Mouse (Mus musculus) forebrain, postnatal 0 days (tissue): ENCODE measurements around the gene Rtn4ip1. TPM values are rescaled to one million over a fixed set of nuclear protein-coding genes. Genes with fewer than 3 reads are reported as not detected.

Experiments
- ATAC-seq: fragments of 200-750 bp; cut with Nextera tagmentation; 2 replicates; pipeline ENCODE4 v1.8.0; 2017; ENCODE audit warnings: mild to moderate bottlenecking, moderate library complexity
- DNase-seq: peaks from one replicate; pipeline ENCODE4 v3.0.0-alpha.2; 2015
- H3K27ac ChIP-seq: fragments of 300-500 bp; sonication (generic); 2 replicates; pipeline ENCODE4 v1.5.1; 2014; ENCODE audit warnings: low read depth, mild to moderate bottlenecking, antibody characterized with exemption, low read length, moderate library complexity, mixed read lengths
- H3K27me3 ChIP-seq: fragments of 300-500 bp; sonication (generic); 2 replicates; pipeline ENCODE4 v1.6.1; 2014; ENCODE audit warnings: mild to moderate bottlenecking, low read length, mixed read lengths; ENCODE audit not compliant: insufficient read depth
- H3K36me3 ChIP-seq: fragments of 300-500 bp; sonication (generic); 2 replicates; pipeline ENCODE4 v1.6.1; 2014; ENCODE audit warnings: mild to moderate bottlenecking, moderate library complexity; ENCODE audit not compliant: insufficient read depth
- H3K4me1 ChIP-seq: fragments of 300-500 bp; sonication (generic); 2 replicates; pipeline ENCODE4 v1.6.1; 2014; ENCODE audit warnings: antibody characterized with exemption; ENCODE audit not compliant: insufficient read depth
- H3K4me2 ChIP-seq: fragments of 300-500 bp; sonication (generic); 2 replicates; pipeline ENCODE4 v1.6.1; 2014; ENCODE audit warnings: low read depth, mild to moderate bottlenecking, moderate library complexity
- H3K4me3 ChIP-seq: fragments of 300-500 bp; sonication (generic); 2 replicates; pipeline ENCODE4 v1.5.1; 2014; ENCODE audit warnings: low read depth, low read length, mixed read lengths
- H3K9ac ChIP-seq: fragments of 300-500 bp; sonication (generic); 2 replicates; pipeline ENCODE4 v1.6.1; 2014; ENCODE audit warnings: mild to moderate bottlenecking
- H3K9me3 ChIP-seq: fragments of 300-500 bp; sonication (generic); 2 replicates; pipeline ENCODE4 v1.6.1; 2016; ENCODE audit warnings: low read length
- CTCF ChIP-seq: sonication (generic); IDR thresholded peaks from 2 replicates; pipeline ENCODE4 v1.5.1; 2016; ENCODE audit warnings: antibody characterized with exemption, control low read depth, low read depth
- WGBS: fragments of 180-500 bp; shearing (Covaris S2); extraction: QIAGEN DNeasy Blood & Tissue Kit; methylation state at CpG from one replicate; pipeline ENCODE4 v1.1.7; 2014; 5-methylcytosine and 5-hydroxymethylcytosine counted together
- polyA plus RNA-seq: library from polyadenylated mRNA; unstranded; fragments of >200 nt; fragmentation: Nextera tagmentation; extraction: Ambion mirVana; gene quantifications from 2 replicates; pipeline ENCODE4 v1.2.1, GENCODE M21; 2015
- total RNA-seq: library from RNA; depleted of rRNA; stranded (reverse); fragments of >200 nt; gene quantifications from 2 replicates; pipeline ENCODE4 v1.2.3, GENCODE M21; 2014

The Rtn4ip1 gene
- total and polyA plus RNA-seq, 2 experiments from 2014 or later, result 5.8 to 10.6 TPM

DNA sequence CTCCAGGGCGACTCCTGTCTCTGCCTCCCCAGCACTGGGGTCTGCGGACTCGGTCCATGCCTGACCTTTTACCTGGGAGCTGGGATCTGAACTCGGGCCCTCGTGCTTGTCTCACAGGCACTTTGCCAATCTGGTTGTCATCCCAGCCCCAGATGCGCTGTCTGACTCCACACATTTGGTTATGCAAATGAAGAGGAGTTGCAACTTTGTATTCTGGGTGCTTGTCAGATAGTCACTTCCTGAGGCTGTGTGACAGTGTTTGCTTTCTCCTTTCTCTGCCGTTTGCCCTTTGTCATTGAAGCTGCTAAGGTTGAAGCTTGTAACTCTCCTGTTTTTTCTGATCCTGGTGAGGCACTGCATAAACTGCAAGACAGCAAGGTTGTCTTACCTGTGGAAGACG lies 26.1 kb downstream of the Rtn4ip1 start:
- no peak; the same call in 1 of the 2 replicates for ATAC-seq
- H3K36me3 ChIP-seq, result peaks cover 19% of the 10 kb centered on the region
- WGBS, result 69% methylated on average over 8 of the region's 8 CpGs
- H3K27ac ChIP-seq, result no peak overlapping the region
- no peaks in the 10 kb centered on the region for H3K9me3 ChIP-seq
- H3K4me3 ChIP-seq, result no peak overlapping the region
- DNase-seq, result no peak
- H3K4me2 ChIP-seq, result no peak overlapping the region
- TF ChIP-seq CTCF, result no peak
- H3K27me3 ChIP-seq, result no peaks in the 10 kb centered on the region
- H3K9ac ChIP-seq, result no peak overlapping the region
- H3K4me1 ChIP-seq, result no peaks in the 10 kb centered on the region

DNA sequence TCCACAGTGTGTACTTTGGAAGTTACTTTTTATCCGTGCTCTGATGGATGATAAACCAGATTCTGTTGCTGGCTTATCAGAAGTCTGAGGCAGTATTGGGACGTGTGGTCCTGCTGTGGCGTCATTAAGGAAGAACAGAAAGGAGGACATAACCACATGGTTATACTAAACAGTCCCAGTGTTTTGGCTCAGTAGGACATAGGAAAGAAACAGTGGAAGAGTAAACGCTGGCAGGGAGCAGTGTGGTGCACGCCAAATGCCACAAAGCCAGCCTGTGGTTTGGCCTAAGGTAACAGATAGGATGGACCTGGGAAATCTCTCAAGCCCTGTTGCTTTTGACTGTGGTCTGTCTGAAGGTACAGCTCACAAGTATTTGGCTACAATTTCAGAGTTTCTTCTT lies 27.0 kb downstream of the Rtn4ip1 start:
- ATAC-seq (no peak), DNase-seq (no peak)
- H3K4me3 ChIP-seq, result no peak overlapping the region
- no peak for TF ChIP-seq CTCF
- WGBS, result 70% methylated on average over 5 of the region's 5 CpGs
- H3K36me3 ChIP-seq, result peaks cover 16% of the 10 kb centered on the region; the same call in 1 of the 2 replicates
- H3K27ac ChIP-seq, result no peak overlapping the region
- H3K27me3 ChIP-seq, result no peaks in the 10 kb centered on the region
- H3K4me2 ChIP-seq, result no peak overlapping the region
- no peaks in the 10 kb centered on the region for H3K4me1 ChIP-seq
- no peak overlapping the region for H3K9ac ChIP-seq
- no peaks in the 10 kb centered on the region for H3K9me3 ChIP-seq

DNA sequence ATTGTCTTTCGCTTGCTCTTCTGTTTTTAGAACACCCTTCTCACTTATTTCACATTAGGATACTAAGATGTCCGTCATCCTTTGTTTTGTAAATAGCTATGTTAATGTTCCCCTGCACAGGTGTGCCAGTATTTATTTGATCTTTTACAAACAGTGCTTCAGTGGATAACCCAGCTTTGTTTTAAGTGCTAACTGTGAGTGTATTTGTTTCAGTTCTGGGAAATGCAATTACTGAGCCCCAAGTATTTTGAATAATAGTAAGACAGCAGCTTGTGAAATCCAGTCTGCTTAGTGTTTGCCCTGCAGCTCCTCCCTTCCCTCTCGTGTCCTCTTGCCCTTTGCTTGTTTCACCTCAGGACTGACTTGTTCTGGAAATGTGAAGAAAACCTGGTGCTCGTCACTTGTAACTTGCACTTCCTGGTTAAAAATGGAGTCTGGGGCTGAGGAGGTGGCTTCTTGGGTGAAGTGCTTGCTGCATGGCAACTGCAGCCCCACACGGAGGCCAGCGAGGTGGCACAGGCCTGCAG lies 37.6 kb downstream of the Rtn4ip1 start:
- ATAC-seq, result no peak
- TF ChIP-seq CTCF, result no peak
- WGBS, result 85% methylated on average over 6 of the region's 6 CpGs

DNA sequence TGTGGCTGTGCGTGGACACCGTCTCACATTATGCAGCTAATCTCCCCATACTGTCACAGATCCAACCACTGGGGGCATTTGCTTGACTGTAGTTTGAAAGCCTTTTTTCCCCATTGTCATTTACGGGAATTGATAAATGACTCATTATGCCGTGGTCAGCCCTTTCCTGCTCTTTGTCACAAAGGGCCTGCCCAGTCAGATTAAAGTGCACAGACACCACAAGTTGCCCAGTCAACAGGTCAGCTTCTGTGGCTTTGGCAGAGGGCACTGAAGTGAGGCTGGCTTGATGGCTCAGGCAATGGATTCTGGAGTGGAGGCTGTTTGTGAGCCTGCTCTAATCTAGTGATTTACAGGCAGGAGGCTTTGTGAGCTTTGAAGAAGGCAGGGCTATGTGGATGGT lies 42.1 kb downstream of the Rtn4ip1 start:
- no peak overlapping the region for H3K9ac ChIP-seq
- H3K4me2 ChIP-seq, result no peak overlapping the region
- no peaks in the 10 kb centered on the region for H3K4me1 ChIP-seq
- ATAC-seq (no peak), DNase-seq (no peak)
- H3K36me3 ChIP-seq, result peaks cover 3% of the 10 kb centered on the region
- no peak overlapping the region for H3K4me3 ChIP-seq
- H3K27ac ChIP-seq, result no peak overlapping the region
- no peaks in the 10 kb centered on the region for H3K9me3 ChIP-seq
- WGBS, result 31% methylated on average over 4 of the region's 4 CpGs
- no peaks in the 10 kb centered on the region for H3K27me3 ChIP-seq
- no peak for TF ChIP-seq CTCF

More for the DNA sequence above, 37.6 kb downstream of the Rtn4ip1 start:
- H3K4me2 ChIP-seq, result no peak overlapping the region
- no peaks in the 10 kb centered on the region for H3K9me3 ChIP-seq
- no peaks in the 10 kb centered on the region for H3K36me3 ChIP-seq
- no peak overlapping the region for H3K4me3 ChIP-seq
- DNase-seq, result no peak
- H3K4me1 ChIP-seq, result no peaks in the 10 kb centered on the region
- H3K27me3 ChIP-seq, result no peaks in the 10 kb centered on the region
- H3K27ac ChIP-seq, result no peak overlapping the region
- H3K9ac ChIP-seq, result no peak overlapping the region

DNA sequence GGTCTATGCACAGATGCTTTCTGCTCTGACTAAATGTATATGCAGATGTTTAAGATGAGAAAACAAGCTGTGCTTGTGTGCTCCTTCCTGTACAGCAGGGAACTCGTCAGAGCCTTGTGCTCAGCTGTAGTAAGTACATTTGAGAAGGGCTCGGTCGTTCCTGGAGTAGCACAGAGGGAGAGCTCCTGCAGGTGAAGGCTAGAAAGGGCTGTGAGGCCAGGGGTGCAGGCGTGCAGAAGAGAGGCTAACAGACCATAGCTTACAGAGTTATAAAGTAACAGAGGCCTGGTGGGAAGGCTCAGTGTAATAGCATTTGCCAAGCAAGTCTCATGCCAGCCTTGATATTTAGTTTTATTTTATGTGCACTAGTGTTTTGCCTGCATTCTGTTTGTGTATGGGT lies 43.8 kb downstream of the Rtn4ip1 start:
- WGBS, result 84% methylated on average over 4 of the region's 4 CpGs
- no peak for TF ChIP-seq CTCF

DNA sequence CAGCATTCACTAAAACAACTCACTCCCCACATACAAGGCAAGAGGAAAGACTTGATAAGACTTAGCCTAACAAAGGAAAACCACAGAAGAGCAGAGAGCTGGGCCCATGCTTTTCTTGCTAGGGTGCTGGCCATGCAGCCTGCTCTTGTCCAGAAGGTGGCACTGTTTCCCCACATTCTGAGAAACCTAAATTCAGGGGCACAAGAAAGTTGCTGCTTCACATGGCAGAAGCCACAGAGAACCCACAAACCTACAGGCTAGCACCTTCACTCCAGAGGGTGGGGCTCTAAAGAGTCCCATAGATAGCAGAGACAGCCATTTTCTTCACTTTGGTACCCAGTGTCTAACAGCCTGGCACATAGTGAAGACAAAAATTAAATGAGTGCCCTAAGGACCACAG lies 52.3 kb downstream of the Rtn4ip1 start:
- ATAC-seq (peak; percentile 86), DNase-seq (peak; percentile 90)
- peak; percentile 96 for TF ChIP-seq CTCF
- Histone ChIP-seq H3K4me2 (no peak overlapping the region), H3K36me3 (no peaks in the 10 kb centered on the region), H3K27me3 (no peaks in the 10 kb centered on the region), H3K4me1 (no peaks in the 10 kb centered on the region), H3K27ac (no peak overlapping the region), H3K4me3 (no peak overlapping the region), H3K9me3 (no peaks in the 10 kb centered on the region), H3K9ac (no peak overlapping the region)

More for the DNA sequence above, 43.8 kb downstream of the Rtn4ip1 start:
- DNase-seq (no peak), ATAC-seq (no peak)
- peaks cover 3% of the 10 kb centered on the region for H3K36me3 ChIP-seq
- H3K4me3 ChIP-seq, result no peak overlapping the region
- H3K27ac ChIP-seq, result no peak overlapping the region
- no peaks in the 10 kb centered on the region for H3K4me1 ChIP-seq
- no peak overlapping the region for H3K9ac ChIP-seq
- H3K27me3 ChIP-seq, result no peaks in the 10 kb centered on the region
- H3K4me2 ChIP-seq, result no peak overlapping the region
- H3K9me3 ChIP-seq, result no peaks in the 10 kb centered on the region

DNA sequence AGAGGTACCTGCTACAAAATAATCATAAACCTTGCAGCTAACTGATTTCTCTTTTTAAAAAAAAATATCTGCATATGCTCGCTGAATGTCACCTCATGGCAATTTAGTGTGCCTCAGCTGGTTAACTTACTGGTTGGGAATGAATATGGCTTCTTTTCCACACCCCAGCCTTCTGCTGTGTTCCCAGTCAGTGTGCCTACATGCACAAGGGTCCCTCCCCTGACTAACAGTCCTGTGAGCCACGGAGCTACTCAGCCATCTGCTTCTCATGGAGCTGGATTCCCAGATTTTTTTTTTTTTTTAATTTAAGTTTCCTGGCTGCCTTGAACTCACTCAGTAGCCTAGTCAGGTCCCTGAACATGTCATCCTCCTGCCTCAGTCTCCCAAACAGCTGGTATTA lies 63.3 kb downstream of the Rtn4ip1 start:
- DNase-seq (peak; percentile 27), ATAC-seq (peak; percentile 89)
- Histone ChIP-seq H3K4me1 (no peaks in the 10 kb centered on the region), H3K27me3 (no peaks in the 10 kb centered on the region), H3K9ac (no peak overlapping the region), H3K27ac (no peak overlapping the region), H3K4me3 (no peak overlapping the region), H3K9me3 (no peaks in the 10 kb centered on the region), H3K36me3 (no peaks in the 10 kb centered on the region), H3K4me2 (no peak overlapping the region)
- 48% methylated on average over 2 of the region's 2 CpGs for WGBS
- TF ChIP-seq CTCF, result no peak
